Mouse (Mus musculus) NIH3T3 (cell line): Measurements from ENCODE around the gene Sar1b.

Source experiments
- DNase-seq: peaks from one replicate; pipeline ENCODE4 v3.0.0-alpha.2; 2012; ENCODE audit warnings: low read depth

Gene Sar1b

GRCm38 (mm10) chr11:51831962-51832909 lies 68.7 kb downstream of the Sar1b start:
- DNase-seq: peak; percentile 65

GRCm38 (mm10) chr11:51832992-51833391 lies 69.5 kb downstream of the Sar1b start:
- no peak for DNase-seq

- DNase-seq: no peak
Measured at GRCm38 (mm10) chr11:51833393-51834066, 70.0 kb downstream of the Sar1b start.

- no peak for DNase-seq
Measured at GRCm38 (mm10) chr11:51834067-51834411, 70.6 kb downstream of the Sar1b start.

GRCm38 (mm10) chr11:51835598-51835997 lies 72.1 kb downstream of the Sar1b start:
- no peak for DNase-seq

GRCm38 (mm10) chr11:51836506-51836905 lies 73.0 kb downstream of the Sar1b start:
- no peak for DNase-seq

- peak; percentile 55 for DNase-seq
Measured at GRCm38 (mm10) chr11:51837164-51838153, 74.0 kb downstream of the Sar1b start.

GRCm38 (mm10) chr11:51839106-51839505 lies 75.6 kb downstream of the Sar1b start:
- no peak for DNase-seq

- no peak for DNase-seq
Measured at GRCm38 (mm10) chr11:51839973-51840372, 76.5 kb downstream of the Sar1b start.

GRCm38 (mm10) chr11:51840657-51841056 lies 77.2 kb downstream of the Sar1b start:
- DNase-seq: no peak

GRCm38 (mm10) chr11:51841149-51841548 lies 77.7 kb downstream of the Sar1b start:
- DNase-seq: peak; percentile 20
